ENCODE assay signal across 25 mouse cellular contexts in the genomic region with DNA sequence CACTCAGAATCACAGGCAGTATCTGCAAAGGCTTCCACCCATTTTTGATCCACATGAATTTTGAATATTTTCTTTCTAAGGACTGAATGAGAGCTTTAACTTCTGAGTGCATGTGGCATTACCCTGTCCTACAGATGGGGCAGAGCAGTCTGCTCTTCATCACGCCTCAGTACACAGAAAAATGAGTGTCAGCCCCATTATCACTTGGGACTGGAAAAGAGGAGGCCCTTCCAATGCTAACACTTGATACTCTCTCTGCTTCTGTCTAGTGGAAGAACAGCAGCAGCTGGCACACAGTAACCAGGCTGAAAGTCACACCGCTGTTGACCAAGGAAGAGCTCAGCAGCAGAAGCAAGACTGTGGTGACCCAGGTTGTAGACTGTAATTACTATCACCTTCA. TPM values are rescaled to one million over a fixed set of nuclear protein-coding genes. Genes with fewer than 3 reads are reported as not detected.
DNase-seq lines count a peak whose midpoint lies in the region; ATAC-seq and TF ChIP-seq lines count a peak whose summit lies in the region.
"Had no signal": no experiment of that assay in that cellular context is flagged by ENCODE, and none has a peak within 500 bp of the region (broad histone marks: within the 10 kb centered on the region; RNA-seq: fewer than 3 reads in every experiment).

No protein-coding gene starts in this region.

- H3K4me3 ChIP-seq in cerebellum, adult 2 months (replicated peaks; ENCODE audit: insufficient read depth, low read depth, low read length), result no peak overlapping the region
- H3K4me3 ChIP-seq in forebrain, embryonic 15.5 days, result no peak overlapping the region
- no peak overlapping the region for H3K4me3 ChIP-seq in forebrain, embryonic 13.5 days
- H3K4me3 ChIP-seq: embryonic facial prominence, embryonic 12.5 days; heart, adult 2 months; heart, embryonic 15.5 days had no signal

- no peak overlapping the region for H3K4me2 ChIP-seq in forebrain, embryonic 15.5 days (replicated peaks)
- no peak overlapping the region for H3K4me2 ChIP-seq in forebrain, embryonic 13.5 days
- H3K4me2 ChIP-seq: embryonic facial prominence, embryonic 12.5 days; heart, embryonic 11.5 days; heart, embryonic 15.5 days had no signal

- intact Hi-C loops in left cerebral cortex, postnatal 4 days (cut with DNase I), result no loop called here

- WGBS in cerebellum, adult 2 months, result 47% methylated on average over 2 of the region's 2 CpGs
- WGBS in forebrain, embryonic 15.5 days, result 64% methylated on average over 2 of the region's 2 CpGs
- 66% methylated on average over 2 of the region's 2 CpGs for WGBS in forebrain, embryonic 13.5 days

- TF ChIP-seq CTCF in cerebellum, adult 2 months (IDR thresholded peaks at IDR 0.05; ENCODE audit: borderline replicate concordance, insufficient read depth, low read depth, low read length), result no peak

- no peak overlapping the region for H3K9ac ChIP-seq in forebrain, embryonic 15.5 days (replicated peaks)
- H3K9ac ChIP-seq in forebrain, embryonic 13.5 days, result no peak overlapping the region
- H3K9ac ChIP-seq: embryonic facial prominence, embryonic 12.5 days; heart, embryonic 15.5 days had no signal

- 0 out of 2 replicates have a peak, but pooled peaks have one; percentile 32 for ATAC-seq in forebrain, embryonic 15.5 days (replicated peaks)
- ATAC-seq in forebrain, embryonic 13.5 days, result no peak
- ATAC-seq: CD4-positive, CD25-positive, alpha-beta regulatory T cell, adult 4 months; forebrain, embryonic 16.5 days; inflammation-experienced regulatory T-cells, adult 6 months; intestine, postnatal 0 days had no signal

- DNase-seq in cerebellum, postnatal 10 days, result peak; percentile 32 to 56
- no peak for DNase-seq in cerebellum, adult 2 months
- peak; percentile 42 for DNase-seq in left cerebral cortex, postnatal 4 days
- no peak for DNase-seq in left cerebral cortex, adult 9 months (ENCODE audit: low spot score in 2 of 2)
- peak; percentile 76 for DNase-seq in retina, embryonic 14.5 days (ENCODE audit: low spot score)
- no peak for DNase-seq in thymus, postnatal 10 days (ENCODE audit: low spot score in 2 of 2)
- DNase-seq: adrenal gland, adult 8-10 months; adrenal gland, postnatal 36 days; B cell, adult 2 months; cerebellum, adult 11 months; cerebellum, adult 9-11 months; embryo, embryonic 11 days; gastrocnemius, postnatal 14 days; heart, adult 2 months; heart, postnatal 14 days had no signal

- no peaks in the 10 kb centered on the region for H3K9me3 ChIP-seq in forebrain, embryonic 15.5 days
- H3K9me3 ChIP-seq in forebrain, embryonic 13.5 days (replicated peaks), result no peaks in the 10 kb centered on the region
- H3K9me3 ChIP-seq: embryonic facial prominence, embryonic 12.5 days; G1E; heart, embryonic 15.5 days had no signal

- H3K36me3 ChIP-seq in forebrain, embryonic 15.5 days, result no peaks in the 10 kb centered on the region
- no peaks in the 10 kb centered on the region for H3K36me3 ChIP-seq in forebrain, embryonic 13.5 days (ENCODE audit: poor library complexity, severe bottlenecking)
- H3K36me3 ChIP-seq: embryonic facial prominence, embryonic 12.5 days; G1E; heart, embryonic 15.5 days had no signal

- H3K4me1 ChIP-seq in cerebellum, adult 2 months (ENCODE audit: control insufficient read depth, insufficient read depth, low read length), result no peaks in the 10 kb centered on the region
- no peaks in the 10 kb centered on the region for H3K4me1 ChIP-seq in forebrain, embryonic 15.5 days
- no peaks in the 10 kb centered on the region for H3K4me1 ChIP-seq in forebrain, embryonic 13.5 days
- H3K4me1 ChIP-seq: embryonic facial prominence, embryonic 12.5 days; heart, embryonic 15.5 days had no signal

- no peak for TF ChIP-seq POLR2A in cerebellum, adult 2 months (IDR thresholded peaks at IDR 0.05; ENCODE audit: borderline replicate concordance, insufficient read depth, low read length)

- H3K27ac ChIP-seq in cerebellum, adult 2 months (ENCODE audit: insufficient read depth, low read length), result no peak overlapping the region
- H3K27ac ChIP-seq in forebrain, embryonic 15.5 days (replicated peaks), result no peak overlapping the region
- no peak overlapping the region for H3K27ac ChIP-seq in forebrain, embryonic 13.5 days
- H3K27ac ChIP-seq: embryonic facial prominence, embryonic 12.5 days; heart, adult 2 months; heart, embryonic 15.5 days had no signal

- no peaks in the 10 kb centered on the region for H3K27me3 ChIP-seq in cerebellum, adult 2 months (ENCODE audit: control insufficient read depth, insufficient read depth, low read length)
- H3K27me3 ChIP-seq in forebrain, embryonic 15.5 days, result no peaks in the 10 kb centered on the region
- H3K27me3 ChIP-seq in forebrain, embryonic 13.5 days, result no peaks in the 10 kb centered on the region
- H3K27me3 ChIP-seq: embryonic facial prominence, embryonic 12.5 days; heart, embryonic 15.5 days had no signal

RNA-seq across cellular contexts. Expression of a gene that starts 46.0 kb away (rescaled TPM):
- 0.03 TPM in 1 of 2 replicates, not detected in the other for polyA plus RNA-seq in cerebellum, adult 2 months (2012; rRNA removed)
- polyA plus RNA-seq in forebrain, embryonic 15.5 days (2015; fragmentation: Nextera tagmentation; extraction: Ambion mirVana), result 1.6 and 1.7 TPM in 2 replicates
- polyA plus RNA-seq in forebrain, embryonic 13.5 days (2015; fragmentation: Nextera tagmentation; extraction: Ambion mirVana), result 2.6 and 2.7 TPM in 2 replicates
- total RNA-seq in left cerebral cortex, postnatal 4 days (2021), result 1 to 10 TPM; 2.8 to 3.1 TPM
- polyA plus RNA-seq: CD4-positive, CD25-positive, alpha-beta regulatory T cell, adult 4 months; G1E; inflammation-experienced regulatory T-cells, adult 6 months had no signal

Comparison
In these comparisons a context has a peak if more than half of its experiments do, and no peak if none do; other contexts are left out.
1. DNase-seq: peak in cerebellum, postnatal 10 days (2 of 2), left cerebral cortex, postnatal 4 days (single experiment) and retina, embryonic 14.5 days (single experiment); none in cerebellum, adult 2 months (0 of 2), left cerebral cortex, adult 9 months (0 of 2) and thymus, postnatal 10 days (0 of 2).